Mouse (Mus musculus): ENCODE data around the gene Atp4a.
A peak's percentile ranks its signal among the peaks of the same experiment; 100 is the strongest.

Gene Atp4a

DNA sequence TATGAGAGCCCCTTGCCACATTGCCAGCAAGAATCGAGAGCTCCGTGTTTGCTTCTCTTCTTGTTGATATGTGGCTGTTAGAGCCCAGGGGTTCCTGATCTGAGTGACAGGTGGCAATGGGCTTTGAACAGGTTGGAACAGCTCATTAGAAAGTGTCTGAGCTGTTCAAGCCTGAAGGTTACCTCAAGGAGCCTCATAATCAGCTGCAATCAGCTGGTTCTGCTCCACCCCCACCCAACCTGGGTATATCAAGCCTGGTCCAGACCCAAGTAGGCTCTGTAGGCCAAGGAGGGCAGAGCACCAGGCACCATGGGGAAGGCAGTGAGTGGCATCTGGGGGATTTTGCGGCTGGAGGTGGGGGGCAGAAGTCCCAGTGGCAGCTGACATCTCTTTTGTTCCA lies at the start of gene Atp4a:
Gene Atp4a (plus strand): TSS at position 268 of the 400 bp plus-strand sequence.
- DNase-seq (ENCODE audit: low read depth, low spot score) = no peak

DNA sequence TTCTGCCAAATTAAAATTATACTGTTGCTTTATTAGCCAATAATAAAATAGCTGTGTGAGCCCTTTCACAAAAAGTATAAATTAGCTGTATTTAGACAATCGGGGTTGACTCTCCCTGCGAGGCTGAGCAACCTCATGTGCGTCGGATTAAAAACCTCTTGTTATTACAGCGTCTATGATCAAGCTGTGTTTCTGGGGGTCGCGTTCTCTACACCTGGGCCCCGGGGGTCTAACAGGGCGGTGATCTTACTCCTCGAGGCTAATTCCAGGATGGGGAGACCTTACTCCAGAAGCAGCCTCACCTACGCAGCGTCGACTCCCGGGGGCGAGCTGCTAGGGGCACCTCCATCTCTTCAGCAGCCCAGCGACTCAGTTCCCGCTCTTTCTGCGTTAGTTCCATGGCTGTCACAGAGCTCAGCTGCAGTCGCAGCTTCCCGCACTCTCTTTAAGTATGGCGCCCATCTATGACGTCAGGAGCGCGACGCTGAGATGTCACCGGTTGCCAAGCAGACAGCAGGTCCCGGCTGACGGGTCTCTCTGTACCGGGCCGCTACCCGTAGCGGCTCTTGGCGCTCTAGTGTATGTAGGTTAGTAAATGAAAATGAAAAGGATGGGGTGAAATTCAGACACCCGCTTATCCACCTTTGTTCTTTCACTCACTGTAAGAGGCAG lies 47.3 kb upstream of the Atp4a start, which contains the start of gene Haus5:
Gene Haus5 (minus strand): TSS at position 466 of the 672 bp plus-strand sequence.
- peak; percentile 92 for DNase-seq (ENCODE audit: low read depth, low spot score)

DNA sequence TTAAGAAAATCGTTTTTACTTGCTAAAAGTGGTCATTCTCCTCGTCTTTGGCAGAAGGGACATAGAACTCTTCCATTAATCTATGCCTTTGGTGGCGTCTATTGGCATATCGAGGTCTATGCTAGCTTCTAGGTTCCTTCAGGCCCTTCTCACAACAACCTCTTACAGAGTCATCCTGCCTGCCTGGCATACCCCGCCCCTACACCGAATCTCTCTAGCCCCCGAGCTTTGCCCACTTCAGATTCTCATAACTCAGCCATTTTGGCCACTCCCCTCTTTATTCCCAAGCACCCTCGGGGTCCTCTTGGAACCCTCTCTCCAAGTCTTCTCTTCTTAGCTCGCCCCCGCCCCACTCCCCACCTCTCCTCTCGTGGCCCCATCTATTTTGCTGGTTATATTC lies 46.7 kb upstream of the Atp4a start:
- no peak for DNase-seq (ENCODE audit: low read depth, low spot score)

DNA sequence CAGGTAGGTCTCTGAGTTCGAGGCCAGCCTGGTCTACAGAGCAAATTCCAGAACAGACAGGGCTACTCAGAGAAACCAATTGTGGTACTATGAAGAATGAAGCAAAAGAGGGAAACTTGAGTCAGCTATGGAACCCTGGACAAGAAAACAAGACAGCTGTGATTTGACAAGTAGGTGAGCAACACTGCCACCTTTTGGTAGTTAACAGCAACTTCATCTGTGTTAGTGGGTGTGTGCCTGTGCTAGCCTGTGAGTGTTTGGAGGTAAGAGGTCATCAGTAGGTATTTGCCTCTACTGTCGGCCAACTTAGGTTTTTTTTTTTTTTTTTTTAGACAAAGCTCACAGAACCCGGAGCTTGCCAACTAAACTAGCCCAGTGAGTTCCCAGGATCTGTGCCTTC lies 42.8 kb upstream of the Atp4a start:
- DNase-seq (ENCODE audit: low read depth, low spot score) = no peak

DNA sequence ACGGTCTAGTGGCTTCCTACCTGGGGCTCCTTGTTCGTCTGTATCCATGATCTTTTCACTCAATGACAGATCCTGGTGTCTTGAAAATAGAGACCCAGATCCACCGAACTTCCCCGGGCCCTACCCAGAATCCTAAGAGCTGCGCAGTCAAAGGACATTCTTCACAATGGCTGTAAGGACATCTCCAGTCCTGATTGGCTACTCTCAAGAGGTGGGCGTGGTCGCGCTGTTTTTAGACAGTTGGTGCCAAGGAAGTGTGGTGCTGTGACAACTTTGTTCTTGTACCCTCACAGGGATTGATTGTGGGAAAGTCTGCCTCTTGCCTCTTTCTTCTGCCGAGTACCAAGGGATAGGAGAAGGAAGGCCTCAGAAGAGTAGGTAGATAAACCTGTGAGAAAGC lies 40.5 kb upstream of the Atp4a start, which contains the start of gene Pmis2:
Gene Pmis2 (minus strand): TSS at position 126 of the 400 bp plus-strand sequence.
- no peak for DNase-seq (ENCODE audit: low read depth, low spot score)

DNA sequence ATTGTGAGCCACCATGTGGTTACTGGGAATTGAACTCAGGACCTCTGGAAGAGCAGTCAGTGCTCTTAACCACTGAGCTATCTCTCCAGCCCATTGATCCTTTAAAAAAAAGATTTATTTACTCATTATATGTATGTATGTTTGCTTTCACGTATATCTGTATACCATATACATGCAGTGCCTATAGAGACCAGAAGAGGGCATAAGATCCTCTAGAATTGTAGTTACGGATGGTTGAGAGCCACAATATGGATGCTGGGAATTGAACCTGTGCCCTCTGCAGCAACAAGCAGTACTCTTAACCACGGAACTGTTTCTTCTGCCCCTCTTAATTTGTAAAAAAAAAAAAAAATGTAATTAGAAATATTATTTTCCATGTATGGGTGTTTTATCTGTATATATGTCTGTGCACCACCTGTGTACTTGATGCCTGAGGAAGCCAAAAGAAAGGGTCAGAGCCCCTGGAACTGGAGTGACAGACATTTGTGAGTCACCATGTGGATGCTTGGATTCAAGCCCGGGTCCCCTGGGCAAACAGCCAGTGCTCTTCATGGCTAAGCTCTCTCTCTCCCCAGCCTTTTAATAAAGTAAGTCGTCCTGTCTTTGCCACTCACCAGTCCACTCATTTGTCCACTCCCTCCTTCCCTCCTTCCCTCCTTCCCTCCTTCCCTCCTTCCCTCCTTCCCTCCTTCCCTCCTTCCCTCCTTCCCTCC lies 33.6 kb upstream of the Atp4a start:
- DNase-seq (ENCODE audit: low read depth, low spot score) = no peak

DNA sequence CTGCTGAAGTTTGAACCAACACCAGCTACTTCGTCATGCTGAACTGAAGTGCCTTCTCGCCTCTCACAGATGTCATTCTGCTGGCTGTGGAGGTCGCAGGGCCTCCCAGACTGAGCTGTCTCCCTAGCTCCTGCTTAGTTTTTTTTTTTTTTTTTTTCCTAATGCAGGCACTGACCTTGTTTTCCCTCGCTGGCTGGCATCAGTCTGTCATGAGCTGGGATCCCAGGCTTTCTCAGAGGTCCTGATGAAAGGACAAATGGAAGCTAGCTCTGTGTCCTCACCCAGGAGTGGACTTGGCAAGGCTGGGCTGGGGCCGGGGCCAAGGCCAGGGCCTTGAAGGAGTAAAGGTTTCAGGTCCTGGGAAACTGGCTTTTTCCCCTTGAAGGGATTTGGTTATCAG lies 30.1 kb upstream of the Atp4a start:
- DNase-seq (ENCODE audit: low read depth, low spot score) = no peak

DNA sequence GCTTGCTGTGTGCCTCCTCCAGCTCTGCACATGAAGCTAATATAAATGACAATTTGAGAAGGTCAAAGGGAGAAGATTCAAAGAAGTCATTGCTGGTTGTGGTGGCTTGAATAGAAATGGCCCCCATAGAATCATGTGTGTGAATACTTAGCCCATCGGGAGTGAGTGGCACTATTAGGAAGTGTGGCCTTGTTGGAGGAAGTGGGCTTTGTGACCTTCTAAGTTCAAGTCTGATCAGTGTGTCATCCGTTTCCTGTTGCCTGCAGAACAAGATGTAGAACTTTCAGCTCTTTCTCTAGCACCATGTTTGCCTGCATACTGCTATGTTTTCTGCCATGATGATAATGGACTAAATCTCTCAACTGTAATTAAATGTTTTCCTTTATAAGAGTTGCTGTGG lies 28.6 kb upstream of the Atp4a start:
- DNase-seq (ENCODE audit: low read depth, low spot score) = no peak

DNA sequence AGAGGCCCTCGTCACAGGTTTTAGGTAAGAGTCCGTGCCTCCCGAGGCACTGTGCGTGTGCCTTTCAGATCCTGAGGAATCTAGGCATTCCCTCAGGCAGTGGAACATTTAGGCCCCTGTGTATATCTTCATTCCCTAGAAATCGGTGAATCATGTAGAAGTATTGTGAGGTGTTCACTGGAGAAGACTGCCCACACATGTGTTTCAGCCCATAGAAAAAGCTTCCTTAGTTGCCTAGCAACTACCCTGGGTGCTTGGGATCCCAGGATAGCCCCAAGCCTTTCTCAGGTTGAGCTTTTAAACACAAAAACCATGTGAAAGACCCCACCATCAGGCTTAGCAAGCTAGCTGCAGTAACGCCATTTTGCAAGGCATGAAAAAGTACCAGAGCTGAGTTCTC lies 23.7 kb upstream of the Atp4a start:
- no peak for DNase-seq (ENCODE audit: low read depth, low spot score)

DNA sequence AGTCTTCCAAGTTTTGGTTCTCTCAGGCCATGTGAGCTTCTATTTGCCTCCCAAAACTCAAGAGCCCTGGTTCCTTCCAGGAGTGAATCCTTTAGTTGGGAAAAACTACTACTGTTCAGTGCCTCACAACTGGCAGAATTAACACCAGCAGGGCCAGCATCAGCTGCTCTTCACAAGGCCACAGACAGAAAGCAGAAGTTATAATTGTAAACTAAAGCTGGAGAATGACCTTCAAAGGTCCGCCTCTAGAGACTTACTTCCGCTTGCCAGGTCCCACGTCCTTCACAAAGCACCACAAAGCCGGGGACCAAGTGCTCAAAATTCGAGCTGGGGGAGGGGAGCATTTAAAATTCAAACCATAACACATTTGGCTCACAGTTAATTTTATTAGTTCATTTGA lies 13.9 kb upstream of the Atp4a start:
- no peak for DNase-seq (ENCODE audit: low read depth, low spot score)

DNA sequence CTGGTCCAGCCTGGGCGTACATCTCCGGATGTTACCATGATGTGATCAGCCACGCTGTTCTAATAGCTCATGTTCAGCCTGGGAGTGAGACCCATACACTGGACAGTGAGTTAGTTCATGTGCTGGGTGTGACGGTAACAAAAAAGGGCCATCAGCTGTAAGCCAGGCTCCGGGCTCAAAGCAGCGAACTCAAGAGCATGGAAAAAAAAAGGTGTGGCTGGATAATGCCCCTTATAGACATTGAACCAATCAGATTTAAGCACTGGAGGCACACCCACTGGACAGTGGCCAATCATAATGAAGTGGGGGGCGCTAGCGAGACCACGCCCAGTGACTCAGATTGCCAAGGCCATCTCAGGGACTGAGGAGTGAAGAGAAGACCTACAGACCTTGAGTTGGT lies 13.4 kb upstream of the Atp4a start, which contains the start of gene 2200002J24Rik:
Gene 2200002J24Rik (plus strand): TSS at position 338 of the 400 bp plus-strand sequence.
- DNase-seq (ENCODE audit: low read depth, low spot score) = no peak

DNA sequence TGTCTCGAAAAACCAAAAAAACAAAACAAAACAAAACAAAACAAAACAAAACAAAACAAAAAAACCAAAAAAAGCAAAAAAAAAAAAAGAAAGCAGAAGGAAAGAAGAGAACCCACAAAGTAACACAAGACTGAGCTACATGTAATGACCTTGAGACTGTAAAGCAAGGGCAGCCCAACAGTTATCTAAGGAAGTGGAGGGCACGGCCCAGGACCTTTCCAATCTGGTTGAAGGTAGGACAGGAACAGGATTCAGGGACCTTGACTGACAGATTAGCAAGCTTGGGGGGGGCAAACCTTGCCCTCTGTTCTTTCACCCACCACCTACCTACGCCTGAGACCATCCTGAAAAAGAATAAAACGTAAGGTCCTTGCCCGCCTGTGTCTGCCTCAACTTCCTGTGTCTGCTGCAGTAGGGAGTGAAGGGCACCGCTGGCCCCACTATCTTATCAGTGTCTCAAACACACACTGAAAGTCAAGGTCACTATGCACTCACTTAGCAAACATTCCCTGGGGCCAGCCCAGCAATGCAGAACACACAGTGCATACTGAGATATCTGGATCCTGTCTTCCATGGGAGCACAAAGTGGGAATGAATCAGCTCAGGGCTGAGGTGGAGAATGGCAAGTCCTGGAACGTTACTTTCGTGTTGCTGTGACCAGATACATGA lies 5.7 kb upstream of the Atp4a start:
- no peak for DNase-seq (ENCODE audit: low read depth, low spot score)

DNA sequence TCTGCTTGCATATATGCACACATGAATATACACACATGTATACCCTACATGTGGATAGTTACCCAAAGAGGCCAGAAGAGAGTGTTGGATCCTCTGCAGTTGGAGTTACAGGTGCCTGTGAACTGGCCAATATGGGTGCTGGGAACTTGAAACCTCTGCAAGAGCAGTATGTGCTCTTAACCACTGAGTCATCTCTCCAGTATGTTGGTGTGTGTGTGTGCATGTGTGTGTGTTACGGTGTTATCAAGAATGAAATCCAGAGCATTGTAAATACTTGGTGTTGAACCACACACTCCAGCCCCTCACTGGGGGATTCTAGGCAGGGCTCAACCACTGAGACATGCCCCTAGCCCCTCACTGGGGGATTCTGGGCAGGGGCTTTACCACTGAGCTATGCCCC lies 4.6 kb upstream of the Atp4a start:
- DNase-seq (ENCODE audit: low read depth, low spot score) = no peak

DNA sequence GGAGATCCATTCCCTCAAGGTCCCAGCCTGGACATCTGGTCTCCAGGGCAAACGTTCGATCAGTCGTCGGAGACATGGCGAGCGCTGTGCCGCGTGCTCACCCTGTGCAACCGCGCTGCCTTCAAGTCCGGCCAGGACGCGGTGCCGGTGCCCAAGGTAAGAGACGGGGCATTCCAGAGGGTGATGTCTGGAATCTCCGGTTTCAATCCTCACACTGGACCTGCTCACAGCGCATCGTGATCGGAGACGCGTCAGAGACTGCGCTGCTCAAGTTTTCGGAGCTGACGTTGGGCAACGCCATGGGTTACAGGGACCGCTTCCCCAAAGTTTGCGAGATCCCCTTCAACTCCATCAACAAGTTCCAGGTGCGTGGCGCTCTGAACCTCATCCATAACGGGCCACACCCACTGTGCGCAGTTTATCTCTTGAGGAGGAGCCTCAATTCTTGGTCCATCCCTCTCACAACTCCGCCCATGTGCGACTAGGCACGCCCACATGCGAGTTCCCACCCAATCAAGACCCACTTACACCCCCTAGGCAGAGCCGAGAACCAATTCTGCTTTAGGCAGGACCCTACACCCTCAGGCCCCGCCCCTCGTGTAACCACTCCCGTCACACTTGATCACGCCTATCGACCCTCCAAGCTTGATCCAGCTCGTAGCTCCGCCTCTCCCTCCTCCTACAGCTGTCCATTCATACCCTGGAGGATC lies 5.2 kb downstream of the Atp4a start:
- peak; percentile 12 for DNase-seq (ENCODE audit: low read depth, low spot score)

DNA sequence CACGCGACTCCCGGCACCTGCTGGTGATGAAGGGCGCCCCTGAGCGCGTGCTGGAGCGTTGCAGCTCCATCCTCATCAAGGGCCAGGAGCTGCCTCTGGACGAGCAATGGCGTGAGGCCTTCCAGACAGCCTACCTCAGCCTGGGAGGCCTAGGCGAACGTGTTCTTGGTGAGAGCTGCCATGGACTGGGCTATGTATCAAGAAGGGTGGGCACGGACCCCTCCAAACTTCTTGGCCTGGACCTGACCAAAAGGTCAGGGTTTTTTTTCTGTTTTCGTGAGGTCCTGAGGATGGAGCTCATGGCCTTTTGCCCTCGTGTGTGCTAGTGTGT lies 5.7 kb downstream of the Atp4a start:
- no peak for DNase-seq (ENCODE audit: low read depth, low spot score)

DNA sequence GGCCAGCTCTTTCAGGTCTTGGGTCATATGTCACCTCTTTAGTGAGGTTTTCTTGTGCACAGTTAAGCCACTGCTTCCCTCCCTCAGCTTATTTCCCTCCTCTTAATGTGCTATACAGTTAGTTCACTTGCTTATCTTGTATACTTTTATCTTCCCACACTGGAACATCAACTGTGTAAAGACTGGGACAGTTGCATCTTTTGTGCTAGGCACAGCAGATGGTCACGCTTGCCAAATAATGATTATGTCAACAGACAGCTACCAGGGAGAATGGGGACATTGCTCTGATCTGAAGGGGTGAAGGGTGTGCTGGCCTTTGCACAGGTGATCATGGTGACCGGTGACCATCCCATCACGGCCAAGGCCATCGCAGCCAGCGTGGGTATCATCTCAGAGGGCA lies 7.7 kb downstream of the Atp4a start:
- DNase-seq (ENCODE audit: low read depth, low spot score) = no peak

DNA sequence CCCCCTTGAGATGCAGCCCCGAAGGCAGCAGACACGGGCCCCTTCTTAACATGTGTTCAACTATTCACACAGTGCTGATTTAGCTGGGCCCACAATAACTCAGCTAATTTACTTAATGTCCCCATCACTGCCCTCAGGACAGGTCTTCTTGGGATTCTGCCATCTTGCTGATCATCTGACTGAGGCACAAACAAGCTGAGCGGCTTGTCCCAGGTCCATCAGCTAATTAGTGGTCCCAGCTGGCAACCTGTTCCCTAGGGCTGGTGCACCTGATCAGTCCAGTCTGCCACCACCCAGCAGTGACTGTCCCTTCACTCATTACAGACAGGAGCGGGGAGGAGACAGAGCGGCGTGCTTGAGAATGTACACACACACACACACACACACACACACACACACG lies 9.3 kb downstream of the Atp4a start:
- DNase-seq (ENCODE audit: low read depth, low spot score) = no peak

DNA sequence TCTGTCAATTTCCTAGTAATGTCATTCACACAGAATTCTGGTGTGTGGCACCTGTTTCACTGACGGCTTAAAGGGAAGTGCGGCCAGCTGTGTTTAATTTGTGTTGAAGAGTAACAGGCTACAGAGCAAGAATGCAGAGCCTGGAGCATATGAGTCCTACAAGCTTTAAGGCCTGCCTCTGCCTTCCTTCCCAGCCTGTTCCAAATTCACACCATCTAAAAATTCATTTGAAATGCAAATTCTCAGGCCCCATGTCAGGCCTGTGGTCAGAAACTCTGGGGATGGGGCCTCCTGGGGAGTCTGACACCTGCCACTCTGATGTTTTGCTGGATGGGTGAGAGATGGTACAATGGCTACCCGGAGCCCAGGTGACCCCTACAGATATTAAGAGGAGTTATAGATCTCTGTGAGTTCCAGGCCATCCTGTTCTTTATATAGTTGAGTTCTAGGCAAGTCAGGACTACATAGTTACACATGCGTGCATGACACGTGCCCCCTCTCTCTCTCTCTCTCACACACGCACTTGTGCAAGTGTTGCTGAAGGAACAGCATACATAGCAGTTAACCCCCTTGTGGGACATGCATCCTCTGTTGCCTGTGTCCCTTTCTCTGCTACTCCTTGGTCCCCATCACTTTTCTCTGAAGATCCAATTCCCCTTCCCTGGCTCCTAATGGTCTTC lies 11.4 kb downstream of the Atp4a start:
- DNase-seq (ENCODE audit: low read depth, low spot score) = no peak

DNA sequence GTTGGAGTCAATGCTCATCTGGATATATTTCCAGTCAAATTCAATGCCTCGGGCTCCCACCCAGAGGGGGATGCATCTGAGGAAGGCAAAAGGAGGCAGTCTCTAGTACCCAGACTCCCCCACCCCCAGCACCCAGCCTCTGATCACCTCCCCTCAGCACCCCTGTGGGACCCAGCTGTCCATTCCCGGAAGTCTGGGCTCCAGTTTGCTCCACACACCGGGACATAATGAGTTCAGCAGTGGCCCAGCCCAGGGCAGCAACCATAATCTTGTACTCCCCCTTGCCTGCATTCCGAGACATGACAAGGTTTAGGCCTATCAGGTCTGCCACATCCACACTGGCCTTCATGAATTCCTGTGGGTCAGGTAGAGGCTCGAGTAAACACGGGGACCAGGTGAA lies 16.2 kb downstream of the Atp4a start:
- DNase-seq (ENCODE audit: low read depth, low spot score) = no peak

DNA sequence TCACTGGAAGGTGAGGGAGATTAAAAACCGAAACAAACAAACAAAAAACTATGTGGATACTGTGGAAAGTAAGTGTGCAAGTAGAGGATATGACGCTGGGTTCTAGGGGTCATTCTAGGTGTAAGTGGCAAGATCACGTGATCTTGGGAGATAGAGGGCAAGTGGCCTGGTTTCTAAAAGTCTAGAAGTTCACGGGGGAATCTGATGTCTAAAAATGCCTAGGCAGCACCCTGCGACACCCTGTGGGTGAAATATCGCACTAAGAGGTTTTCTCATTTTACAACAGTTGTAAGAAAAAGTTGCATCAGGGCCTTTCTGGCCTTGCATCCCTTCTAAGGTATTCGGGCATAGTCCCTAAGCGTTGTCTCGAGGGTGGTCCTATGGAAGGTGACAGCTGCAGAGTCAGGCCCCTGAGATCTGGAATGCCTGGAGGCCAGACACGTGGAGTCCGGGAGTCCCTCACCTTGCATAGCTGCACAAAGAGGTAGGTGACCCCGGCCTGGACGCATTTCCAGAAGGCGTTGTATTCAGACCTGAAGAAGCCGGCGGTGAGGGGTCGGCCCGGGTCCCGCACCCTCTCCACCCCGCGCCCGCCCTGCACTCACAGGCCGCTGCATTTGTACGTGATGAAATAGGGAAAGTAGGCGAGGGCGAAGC lies 16.9 kb downstream of the Atp4a start:
- DNase-seq (ENCODE audit: low read depth, low spot score) = no peak

Measured in skeletal muscle tissue, adult 2 months (tissue).